Mouse (Mus musculus) naive thymus-derived CD4-positive, alpha-beta T cell, adult 2 months (primary cell): ENCODE data around the gene Polr1d.

Experiments
- DNase-seq: peaks from one replicate; pipeline ENCODE4 v3.0.0-alpha.2; 2011; ENCODE audit warnings: low read depth

Gene Polr1d

DNA sequence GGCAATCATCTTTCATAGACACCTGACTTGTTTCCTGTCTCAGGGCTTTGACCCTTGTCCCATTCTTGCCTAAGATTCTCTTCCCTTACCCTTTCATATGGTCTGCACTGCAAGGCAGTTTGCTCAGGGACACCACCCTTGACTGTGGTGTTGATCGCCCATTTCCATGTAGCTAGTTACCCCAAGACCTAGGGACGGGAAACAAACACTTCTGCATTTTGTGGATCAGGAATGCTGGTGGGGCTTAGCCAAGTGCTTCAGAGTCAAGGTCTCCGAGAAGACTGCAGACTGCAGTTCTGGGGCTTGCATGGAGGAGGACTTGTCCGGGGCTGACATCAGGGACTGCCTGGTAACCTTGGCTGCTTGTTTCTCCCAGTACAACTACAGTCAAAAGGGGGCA is 10.0 kb downstream of the Polr1d start:
- DNase-seq: no peak

DNA sequence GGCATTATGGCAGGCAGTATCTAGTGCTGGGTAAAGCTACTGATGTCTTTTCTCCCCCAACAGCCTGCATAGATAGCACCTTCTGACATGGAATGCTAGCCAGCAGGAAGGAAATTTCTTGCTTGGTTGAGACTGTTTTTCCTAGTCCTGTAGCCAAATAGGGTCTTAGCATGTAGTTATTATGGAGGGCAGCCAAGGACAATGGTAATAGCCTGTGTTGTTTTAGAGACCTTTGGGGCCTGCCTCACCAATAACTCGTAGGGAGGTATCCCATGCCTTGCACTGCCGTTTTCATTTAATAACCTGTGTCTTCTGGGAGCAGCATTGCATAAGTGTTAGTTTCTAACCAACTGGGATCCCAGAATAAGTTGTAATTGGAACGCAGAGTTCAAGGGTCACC is 13.0 kb downstream of the Polr1d start:
- DNase-seq: no peak

DNA sequence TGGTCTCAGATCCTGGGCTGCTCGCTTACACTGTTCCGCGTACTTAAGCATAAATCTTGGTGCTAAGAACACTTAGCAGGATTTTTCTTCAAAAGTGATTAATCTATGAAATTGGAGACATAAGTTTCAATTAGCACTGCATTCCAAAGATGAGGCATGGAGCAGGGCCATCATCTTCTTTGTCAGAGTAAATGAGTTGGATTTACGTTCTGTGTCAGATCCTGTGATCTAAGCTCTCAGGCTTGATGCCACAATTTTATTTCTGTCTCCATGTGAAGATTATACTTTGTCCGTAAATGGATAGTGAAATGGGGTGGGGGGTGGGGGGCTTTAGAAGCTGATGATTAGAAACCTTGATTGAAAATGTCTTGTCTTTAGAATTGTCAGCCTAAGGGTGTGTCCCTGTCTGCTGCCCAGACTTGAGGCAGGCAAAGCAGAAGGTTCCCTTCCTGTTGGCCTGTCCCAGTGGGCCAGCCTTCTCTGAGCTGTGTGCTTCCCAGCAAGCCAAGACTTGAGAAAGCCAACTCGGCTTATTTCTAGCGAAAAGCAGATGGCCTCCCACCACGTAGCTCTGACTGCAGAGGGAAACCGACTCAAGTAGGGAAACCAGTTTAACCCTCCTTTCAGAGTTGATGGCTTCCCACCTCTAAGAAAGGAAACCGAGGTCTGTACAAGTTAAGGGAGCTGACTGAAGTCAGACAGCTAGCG is 13.6 kb downstream of the Polr1d start:
- DNase-seq: no peak

DNA sequence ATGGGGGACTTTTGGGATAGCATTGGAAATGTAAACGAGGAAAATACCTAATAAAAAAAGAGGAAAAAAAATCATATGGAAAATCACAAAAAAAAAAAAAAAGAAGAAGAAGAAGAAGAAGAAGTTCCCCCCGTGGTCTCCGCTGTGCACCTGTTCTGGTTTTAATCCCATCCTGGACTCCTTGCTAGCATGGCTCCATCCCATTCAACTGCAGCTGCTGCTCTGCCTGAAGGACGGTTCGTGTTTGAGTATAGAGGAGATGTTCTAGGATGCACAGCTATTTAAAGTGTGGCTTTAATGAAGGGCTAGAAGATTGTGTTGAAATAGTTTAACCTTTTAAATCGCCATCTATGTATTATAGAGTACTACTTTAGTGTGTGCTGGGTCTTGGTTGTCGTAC is 15.6 kb downstream of the Polr1d start:
- DNase-seq: no peak

DNA sequence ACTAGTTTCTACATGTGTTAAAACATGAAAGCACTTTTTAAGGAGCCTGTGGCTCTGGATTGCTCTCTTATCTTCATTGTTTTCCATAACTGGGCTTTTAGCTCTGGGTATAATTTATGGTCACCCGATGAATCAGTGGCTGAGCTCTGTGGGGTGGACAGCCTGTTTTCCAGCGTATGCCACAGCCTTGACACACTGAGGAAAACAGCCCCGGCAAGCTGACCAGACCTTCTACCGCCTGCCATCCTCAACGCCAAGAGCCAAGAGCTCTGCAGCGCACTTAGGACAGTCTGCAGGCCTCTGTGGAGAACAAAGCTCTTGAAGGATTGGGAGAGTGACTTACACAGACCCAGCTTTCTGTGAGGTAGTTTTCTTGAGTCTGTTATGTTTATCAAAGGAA is 17.4 kb downstream of the Polr1d start:
- no peak for DNase-seq

DNA sequence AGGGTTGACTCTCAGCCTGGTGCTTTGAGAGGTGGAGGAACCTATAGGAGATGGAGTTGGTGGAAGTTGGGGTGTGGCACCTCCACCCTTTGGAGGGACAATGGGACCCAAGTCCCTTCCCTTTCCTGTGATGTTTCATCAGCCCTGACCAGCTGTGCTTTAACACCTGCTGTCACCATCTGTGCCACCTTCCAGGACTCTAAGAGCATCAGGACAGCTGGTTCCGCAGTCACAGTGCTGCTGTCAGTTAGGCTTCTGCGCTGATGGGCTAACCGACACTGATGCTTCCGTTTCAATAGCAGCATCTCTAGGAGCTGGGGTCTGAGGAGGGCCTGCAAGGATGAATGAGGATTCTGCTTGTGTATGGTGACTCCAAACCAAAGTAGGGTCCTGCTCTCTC is 19.7 kb downstream of the Polr1d start:
- DNase-seq: no peak

DNA sequence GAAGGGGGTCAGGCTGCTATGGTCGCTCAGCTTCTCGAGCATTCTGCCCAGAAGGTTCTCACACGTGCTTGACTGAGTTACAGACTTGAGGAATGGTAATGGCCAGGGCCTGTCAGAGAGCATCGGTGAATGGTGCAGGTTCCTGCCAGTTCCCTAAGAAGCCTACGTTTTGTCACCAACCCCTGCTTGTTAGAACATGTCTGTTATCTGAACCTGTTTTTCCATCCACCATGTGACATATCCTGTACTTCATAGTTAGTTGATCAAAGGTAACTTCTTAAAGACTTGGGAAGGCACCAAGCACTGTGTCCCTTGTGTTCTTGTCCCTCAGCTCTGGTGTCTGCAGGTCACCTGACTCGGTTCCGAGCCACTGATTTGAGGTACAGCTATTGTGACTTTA is 21.8 kb downstream of the Polr1d start:
- no peak for DNase-seq

DNA sequence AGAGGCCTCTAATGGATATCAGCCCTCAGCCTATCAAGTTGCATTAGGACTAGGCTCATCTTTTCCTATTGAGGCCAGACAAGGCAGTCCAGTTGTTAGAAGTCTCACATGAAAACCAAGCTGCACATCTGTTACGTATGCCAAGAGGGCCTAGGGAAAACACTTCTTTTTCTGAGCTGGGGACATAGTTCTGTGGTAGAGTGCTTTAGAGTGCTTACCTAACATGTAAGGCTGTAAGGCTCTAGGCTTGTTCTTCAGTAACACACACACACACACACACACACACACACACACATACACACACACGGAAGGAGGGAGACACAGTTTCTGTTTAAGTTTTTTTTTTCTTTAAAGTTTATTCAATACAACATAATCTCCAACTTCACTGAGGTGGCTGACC is 23.3 kb downstream of the Polr1d start:
- no peak for DNase-seq

DNA sequence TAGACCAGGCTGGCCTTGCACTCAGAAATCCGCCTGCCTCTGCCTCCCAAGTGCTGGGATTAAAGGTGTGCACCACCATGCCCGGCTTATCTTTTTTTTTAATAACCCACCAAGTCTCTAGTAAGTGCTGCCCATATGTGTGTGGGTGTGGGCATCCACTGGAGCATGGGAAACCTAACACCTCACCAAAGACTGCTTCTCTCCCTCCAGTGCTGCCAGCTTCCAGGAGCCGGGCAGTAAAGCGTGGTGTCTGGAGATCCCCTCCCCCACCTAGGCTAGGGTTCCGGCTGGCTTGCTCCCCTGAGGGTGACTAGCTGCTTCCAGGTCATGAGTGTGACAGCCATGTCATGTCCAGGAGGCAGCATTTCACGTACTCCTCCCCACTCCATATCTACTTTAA is 25.4 kb downstream of the Polr1d start:
- no peak for DNase-seq

DNA sequence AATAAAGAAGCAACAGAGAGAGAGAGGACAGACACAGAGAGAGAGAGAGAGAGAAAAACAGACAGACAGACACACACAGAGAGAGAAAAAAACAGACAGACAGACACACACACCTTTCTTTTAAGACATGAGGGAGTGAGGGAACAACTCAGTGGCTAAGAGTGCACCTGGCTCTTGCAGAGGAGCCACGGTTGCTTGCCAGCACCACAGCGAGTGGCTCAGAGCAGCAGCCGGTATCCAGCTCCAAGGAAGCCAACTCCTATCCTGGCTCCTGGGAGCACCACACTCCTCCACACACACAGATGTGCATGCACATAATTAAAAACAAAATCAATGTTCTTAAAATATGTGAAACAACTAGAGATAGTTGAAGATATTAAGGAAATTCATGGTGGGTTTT is 30.4 kb downstream of the Polr1d start:
- no peak for DNase-seq

DNA sequence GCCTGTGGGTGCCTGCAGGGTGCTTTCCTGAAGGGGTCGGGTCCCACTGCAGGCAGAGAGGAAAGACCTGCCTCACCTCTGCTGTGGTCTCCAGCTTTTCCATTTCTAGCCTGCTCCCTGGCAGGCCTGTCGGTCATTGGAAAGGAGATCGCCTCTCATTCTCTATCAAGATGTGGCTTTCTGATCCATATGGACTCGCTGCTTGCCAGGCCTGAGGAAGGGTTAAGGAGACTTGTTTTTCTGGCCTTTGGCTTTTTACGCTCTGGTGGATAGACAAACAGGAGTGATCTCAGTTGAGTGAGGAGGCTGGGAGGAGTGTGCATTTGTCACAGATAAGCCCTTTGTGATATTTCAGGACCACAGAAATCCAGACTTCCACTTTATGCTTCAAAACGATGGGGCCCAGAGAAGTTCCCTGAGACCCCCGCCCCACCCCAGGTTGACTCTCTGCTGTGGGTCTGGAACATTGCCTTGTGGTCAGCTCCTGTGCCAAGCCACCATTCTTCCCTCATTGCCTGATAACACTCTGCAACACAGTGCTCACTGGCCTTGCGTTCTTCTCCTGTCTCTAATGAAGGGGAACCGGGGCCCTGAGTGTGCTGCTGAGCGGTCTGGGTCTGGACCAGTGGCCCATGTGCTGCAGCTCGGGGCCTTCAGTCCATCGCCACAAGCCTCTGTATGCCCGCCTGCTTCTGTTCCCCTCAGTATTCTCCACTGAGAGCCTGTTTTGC is 32.2 kb downstream of the Polr1d start:
- no peak for DNase-seq

DNA sequence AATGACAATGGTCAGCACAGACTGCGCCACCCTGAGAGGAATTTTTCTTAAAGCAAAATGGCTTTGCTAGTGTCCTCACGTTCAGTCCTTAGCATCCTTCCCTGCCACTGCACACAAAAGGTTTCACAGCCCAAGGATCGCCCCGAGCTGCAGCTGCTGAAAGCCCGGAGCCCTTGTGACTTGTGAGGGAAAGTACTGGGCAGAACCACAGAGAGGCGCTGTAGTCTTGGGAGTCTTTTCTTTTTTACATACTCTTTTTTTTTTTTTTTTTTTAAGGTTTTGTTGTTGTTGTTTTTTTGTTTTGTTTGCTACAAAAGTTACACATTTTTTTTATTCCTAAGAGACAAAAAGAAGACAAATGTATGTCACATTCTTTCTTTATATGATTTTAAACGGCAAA is 37.9 kb downstream of the Polr1d start:
- DNase-seq: no peak

DNA sequence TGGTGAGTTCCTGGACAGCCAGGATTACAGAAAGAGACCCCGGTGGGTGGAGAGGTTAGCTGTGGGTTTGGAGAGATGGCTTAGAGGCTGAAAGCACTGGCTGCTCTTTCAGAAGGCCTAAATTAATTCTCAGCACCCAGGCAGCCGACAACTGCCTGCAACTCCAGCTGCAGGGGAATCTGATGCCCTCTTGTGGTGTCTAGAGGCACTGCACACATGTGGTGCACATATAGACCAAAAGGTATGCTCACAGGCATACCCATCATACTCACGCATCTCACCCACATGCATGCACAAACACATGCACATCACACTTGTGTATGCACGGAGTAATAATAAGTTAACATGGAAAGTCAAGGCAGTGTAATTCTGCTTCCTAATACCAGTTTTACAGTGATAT is 38.8 kb downstream of the Polr1d start:
- no peak for DNase-seq

DNA sequence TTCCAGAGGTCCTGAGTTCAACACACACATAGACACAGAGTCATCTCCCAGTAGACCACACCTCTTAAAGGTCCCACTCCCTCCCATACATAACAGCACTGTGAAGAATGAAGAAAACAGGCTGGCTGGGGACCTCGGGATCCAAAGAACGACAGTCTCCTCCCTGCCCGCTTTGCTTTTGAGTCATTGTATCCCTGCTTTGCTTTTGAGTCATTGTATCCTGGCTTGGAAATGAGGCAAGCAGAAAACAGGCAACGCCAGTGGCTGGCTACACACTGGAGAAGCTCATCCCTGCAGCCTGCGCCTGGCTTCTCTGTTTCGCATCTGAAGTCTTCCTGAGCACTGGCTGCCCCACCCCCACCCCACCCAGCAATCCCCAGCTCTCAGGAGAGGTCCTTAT is 40.2 kb downstream of the Polr1d start:
- no peak for DNase-seq

DNA sequence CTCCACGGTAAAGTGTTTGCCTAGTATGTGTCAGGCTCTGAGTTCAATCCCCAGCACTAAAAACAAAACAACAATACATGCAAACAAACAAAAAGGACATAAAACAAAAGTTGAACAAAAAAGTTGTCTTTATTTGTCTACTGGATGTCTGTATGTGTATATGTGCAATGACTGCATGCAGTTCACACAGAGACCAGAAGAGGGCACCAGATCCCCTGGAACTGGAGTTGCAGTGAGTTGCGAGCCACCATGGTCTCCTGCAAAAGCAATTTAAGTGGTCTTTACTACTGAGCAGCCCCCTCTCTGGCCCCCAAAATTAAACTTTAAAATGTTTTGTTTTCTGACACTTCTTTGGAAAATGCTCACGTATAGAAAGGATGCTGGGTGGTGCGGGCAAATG is 44.3 kb downstream of the Polr1d start:
- DNase-seq: no peak

DNA sequence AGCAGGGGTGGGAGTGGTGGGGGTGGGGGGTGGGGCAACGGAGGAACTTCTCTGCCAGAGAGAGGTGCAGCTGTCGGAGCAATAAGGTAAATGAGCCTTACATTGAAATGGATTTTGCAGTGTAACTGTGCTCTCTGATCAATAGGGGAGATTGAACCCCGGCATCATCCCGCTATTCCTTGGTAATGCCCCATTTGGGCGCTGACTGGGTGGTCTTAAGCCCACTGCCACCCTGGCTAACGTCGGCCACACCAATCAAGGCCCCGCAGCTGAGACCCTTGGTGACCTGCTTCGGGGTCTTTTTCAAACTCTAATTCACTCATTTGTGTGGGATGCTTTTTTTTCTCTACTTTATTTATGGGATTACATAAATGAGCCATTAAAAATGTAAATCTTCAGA is 47.9 kb downstream of the Polr1d start:
- DNase-seq: no peak

DNA sequence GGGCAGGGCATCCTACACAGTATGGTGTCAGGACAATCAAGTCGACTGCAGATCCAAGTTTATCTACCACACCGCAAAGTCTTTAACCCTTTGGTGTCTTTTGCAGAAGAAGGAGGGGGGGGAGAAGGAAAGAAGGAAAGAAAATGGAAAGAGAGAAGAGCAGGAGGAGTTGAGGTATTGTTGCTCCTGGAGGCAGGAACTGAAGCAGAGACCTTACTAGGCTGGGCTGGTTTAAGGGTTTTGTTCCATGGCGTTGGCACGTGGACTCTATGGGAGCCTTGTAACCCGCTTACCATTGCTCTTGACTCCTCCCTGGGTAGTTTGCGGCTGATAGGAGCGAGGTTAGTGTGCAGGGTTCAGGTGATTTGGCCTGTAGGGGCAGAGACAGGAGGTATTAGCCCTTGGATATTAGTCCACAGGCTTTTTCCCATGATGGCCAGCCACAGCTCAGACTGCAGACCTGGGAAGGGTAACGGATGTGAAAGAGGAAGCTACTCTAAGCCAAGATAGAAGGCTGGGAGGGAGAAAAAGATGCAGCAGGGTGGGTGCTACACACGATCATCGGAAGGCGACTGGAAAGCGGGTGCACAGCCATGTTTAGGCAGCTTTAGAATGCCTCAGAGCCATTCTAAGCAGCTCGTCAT is 48.8 kb downstream of the Polr1d start:
- no peak for DNase-seq

DNA sequence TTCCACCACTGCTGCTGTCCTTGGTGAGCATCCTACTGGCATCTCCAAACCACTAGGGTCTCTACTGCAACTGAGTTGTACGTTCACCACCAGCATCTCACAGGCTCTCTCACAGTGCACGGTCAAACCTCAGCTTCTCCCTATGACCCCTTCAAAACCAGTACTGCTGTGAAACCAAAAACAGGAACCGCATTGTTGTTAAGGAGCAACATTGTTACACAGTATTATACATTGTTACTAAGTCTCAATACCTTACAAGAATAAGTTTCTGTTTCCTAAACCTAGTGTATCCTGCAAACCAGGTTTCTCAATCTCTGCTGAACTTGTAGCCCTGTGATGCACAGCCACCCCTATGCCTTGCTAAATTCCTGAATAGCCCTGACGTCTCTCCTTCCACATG is 51.0 kb downstream of the Polr1d start:
- DNase-seq: no peak

DNA sequence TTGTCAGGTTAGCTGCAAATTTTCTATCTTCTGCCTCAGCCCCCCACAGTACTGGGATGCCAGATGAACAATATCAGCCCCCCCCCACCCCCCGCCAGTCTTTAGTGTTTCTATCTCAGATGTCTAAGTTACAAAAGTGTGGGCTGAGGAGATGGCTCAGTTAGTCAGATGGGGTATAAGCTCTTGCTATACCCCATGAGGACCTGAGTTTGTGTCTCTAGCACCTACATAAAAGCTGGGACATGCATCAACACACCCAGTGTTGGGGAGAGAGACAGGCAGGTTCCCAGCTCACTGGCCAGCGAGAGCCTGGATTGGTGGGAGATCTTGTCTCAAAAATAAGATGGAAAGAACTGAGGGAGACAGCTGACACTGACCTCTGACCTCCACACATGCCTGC is 52.6 kb downstream of the Polr1d start:
- no peak for DNase-seq

DNA sequence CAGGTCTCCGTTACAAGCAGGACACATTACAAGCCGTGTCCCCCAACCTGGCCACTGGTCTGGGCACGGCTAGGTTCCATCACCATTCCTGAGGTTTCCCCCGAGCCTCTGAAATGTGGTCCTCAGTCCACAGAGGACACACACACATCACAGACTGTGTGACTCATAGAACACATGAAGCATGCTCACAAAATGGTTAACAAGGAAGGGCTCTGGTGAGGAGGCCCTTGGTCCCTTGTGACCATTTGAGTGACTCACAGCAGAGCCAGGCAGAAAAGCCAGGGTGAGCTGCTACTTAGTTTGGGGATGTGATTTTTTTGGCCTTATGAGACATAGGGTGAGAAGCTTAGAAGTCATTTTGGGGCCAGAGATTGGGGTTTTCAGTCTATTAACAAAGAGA is 55.1 kb downstream of the Polr1d start:
- DNase-seq: no peak

DNA sequence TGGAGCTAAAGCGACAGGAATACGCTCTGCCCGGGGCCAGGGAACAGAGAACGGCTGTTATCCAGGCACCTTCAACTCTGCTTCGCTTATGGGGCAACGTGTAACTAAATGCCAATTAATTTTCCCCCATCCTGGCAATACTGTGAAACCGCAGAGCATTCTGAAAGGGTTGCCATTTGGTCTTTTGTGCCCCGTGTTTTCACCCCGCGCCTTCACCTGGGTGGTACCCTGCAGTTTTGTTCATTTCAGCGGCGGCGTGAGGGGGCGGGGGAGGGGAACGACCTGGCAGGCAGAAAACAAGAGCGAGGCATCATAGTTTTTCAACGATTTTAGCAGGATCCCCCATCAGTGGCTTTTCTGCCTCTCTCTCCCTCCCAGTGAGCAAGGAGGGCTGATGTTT is 56.8 kb downstream of the Polr1d start:
- no peak for DNase-seq

DNA sequence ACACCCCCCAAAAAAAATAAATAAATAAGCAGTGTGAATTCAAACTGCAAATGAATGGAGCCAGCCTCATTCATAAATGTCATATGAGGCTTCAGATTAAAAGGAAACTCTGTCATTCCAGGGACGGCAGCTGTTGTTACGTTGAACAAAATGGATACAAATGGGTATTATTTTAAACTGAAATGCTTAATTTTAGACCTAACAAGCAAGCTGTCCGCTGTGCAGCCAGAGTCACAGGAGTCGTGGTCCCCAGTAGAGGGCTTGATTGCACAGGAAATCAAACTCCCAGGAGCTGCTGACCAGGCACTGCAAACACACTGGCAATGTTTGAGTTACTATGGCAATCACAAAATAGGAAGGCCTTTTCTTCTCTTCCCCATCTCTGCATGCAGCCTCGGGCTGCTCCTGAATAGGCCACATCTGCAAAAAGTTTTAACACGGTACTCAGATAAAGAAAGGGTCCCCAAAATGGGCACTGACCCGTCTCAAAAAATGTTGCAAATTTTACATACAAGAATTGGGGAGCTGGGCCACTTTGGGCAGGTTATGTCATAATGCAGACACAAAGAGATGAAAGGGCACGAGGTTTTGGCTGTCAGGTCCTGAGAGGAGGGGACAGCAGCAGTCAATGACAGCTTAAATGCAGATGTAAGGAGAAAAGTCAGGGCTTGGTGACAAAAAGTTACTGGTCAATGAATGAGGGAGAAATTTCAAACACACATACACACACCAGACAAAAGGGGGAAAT is 57.7 kb downstream of the Polr1d start:
- DNase-seq: no peak

DNA sequence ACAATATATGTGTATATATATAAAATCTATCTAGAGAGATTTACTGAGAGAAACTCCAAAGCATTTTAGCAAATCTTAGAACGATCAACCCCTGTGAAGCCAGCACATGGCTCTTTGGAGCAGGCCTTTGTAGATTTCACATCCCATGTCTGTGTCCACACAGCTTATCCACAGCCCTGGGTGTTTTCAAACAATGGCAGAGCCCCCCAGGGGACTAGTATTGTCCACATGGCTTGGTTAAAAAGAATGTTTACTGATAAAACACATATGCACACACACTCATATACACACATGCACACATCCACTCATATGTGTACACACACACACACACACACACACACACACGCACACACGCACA is 58.2 kb downstream of the Polr1d start:
- DNase-seq: no peak
